Mouse (Mus musculus) forebrain, embryonic 16.5 days (tissue): ENCODE measurements at regions not wholly inside any gene's neighbourhood (a gene's known extent, or its start where the extent isn't known, plus 50 kb on each side); places are given as distances from the start of the nearest gene placed in this dataset.

Experiments
- ATAC-seq: fragments of 200-750 bp; cut with Nextera tagmentation; 2 replicates; pipeline ENCODE4 v1.8.0; 2017; ENCODE audit warnings: mild to moderate bottlenecking, moderate library complexity
- H3K27ac ChIP-seq: fragments of 300-500 bp; sonication (generic); 2 replicates; pipeline ENCODE4 v1.5.1; 2014; ENCODE audit warnings: low read length, control low read depth
- H3K27me3 ChIP-seq: fragments of 300-500 bp; sonication (generic); replicated peaks from 2 replicates; pipeline ENCODE4 v1.6.1; 2014; ENCODE audit warnings: low read length; ENCODE audit not compliant: control insufficient read depth, insufficient read depth
- H3K36me3 ChIP-seq: fragments of 300-500 bp; sonication (generic); 2 replicates; pipeline ENCODE4 v1.6.1; 2014; ENCODE audit not compliant: control insufficient read depth, insufficient read depth
- H3K4me1 ChIP-seq: fragments of 300-500 bp; sonication (generic); replicated peaks from 2 replicates; pipeline ENCODE4 v1.6.1; 2014; ENCODE audit warnings: low read length; ENCODE audit not compliant: control insufficient read depth, insufficient read depth
- H3K4me2 ChIP-seq: fragments of 300-500 bp; sonication (generic); 2 replicates; pipeline ENCODE4 v1.6.1; 2014; ENCODE audit warnings: mild to moderate bottlenecking, low read length, control low read depth
- H3K4me3 ChIP-seq: fragments of 300-500 bp; sonication (generic); replicated peaks from 2 replicates; pipeline ENCODE4 v1.5.1; 2014; ENCODE audit warnings: mild to moderate bottlenecking, low read length, control low read depth
- H3K9ac ChIP-seq: fragments of 300-500 bp; sonication (generic); replicated peaks from 2 replicates; pipeline ENCODE4 v1.6.1; 2014; ENCODE audit warnings: low read depth, low read length, control low read depth
- H3K9me3 ChIP-seq: fragments of 300-500 bp; sonication (generic); 2 replicates; pipeline ENCODE4 v1.6.1; 2016; ENCODE audit warnings: low read length; ENCODE audit not compliant: control insufficient read depth
- WGBS: fragments of 180-500 bp; shearing (Covaris S2); extraction: QIAGEN DNeasy Blood & Tissue Kit; methylation state at CpG from one replicate; pipeline ENCODE4 v1.1.7; 2014; 5-methylcytosine and 5-hydroxymethylcytosine counted together

DNA sequence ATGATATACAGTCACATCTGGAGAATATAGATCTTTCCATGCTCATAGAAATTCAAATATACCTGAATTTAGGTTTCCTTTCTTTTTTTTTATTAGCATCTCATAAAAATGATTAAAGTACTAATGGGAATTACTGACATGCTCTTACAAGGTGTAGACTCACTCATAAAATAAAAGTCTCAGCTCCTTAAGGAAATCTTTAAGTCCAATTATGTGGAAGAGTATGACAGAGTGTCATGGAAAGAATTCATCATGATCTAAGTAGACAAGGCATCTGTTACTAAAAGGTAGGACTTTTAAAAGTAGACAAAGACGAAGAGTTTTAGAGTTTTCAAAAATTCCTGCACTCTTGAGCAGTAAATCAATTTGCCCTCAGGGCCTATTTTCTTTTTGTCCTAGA is 558.1 kb upstream of the Ptchd4 start:
- Histone ChIP-seq H3K4me1 (no peaks in the 10 kb centered on the region), H3K36me3 (no peaks in the 10 kb centered on the region), H3K9ac (no peak overlapping the region), H3K4me2 (no peak overlapping the region), H3K27me3 (no peaks in the 10 kb centered on the region), H3K4me3 (no peak overlapping the region), H3K27ac (no peak overlapping the region), H3K9me3 (no peaks in the 10 kb centered on the region)
- ATAC-seq = peak; percentile 55; the same call in 1 of the 2 replicates
- WGBS = 40% methylated on average over 1 of the region's 1 CpGs
